Mouse (Mus musculus) hindbrain, embryonic 11.5 days (tissue): ENCODE measurements at regions not wholly inside any gene's neighbourhood (a gene's known extent, or its start where the extent isn't known, plus 50 kb on each side); places are given as distances from the start of the nearest gene placed in this dataset.

ENCODE experiments used
- ATAC-seq: fragments of 200-750 bp; cut with Nextera tagmentation; 2 replicates; pipeline ENCODE4 v1.8.0; 2017; ENCODE audit warnings: mild to moderate bottlenecking, moderate TSS enrichment, moderate library complexity; ENCODE audit not compliant: low FRiP score
- DNase-seq: peaks from one replicate; pipeline ENCODE4 v3.0.0-alpha.2; 2015; ENCODE audit warnings: low spot score
- H3K27ac ChIP-seq: fragments of 300-500 bp; sonication (generic); 2 replicates; pipeline ENCODE4 v1.5.1; 2014; ENCODE audit warnings: mild to moderate bottlenecking, low read depth, low read length
- H3K27me3 ChIP-seq: fragments of 300-500 bp; sonication (generic); 2 replicates; pipeline ENCODE4 v1.6.1; 2014; ENCODE audit warnings: mild to moderate bottlenecking, low read length, moderate library complexity, mixed read lengths; ENCODE audit not compliant: control insufficient read depth, insufficient read depth
- H3K36me3 ChIP-seq: fragments of 300-500 bp; sonication (generic); 2 replicates; pipeline ENCODE4 v1.6.1; 2014; ENCODE audit warnings: mild to moderate bottlenecking, low read length, moderate library complexity, mixed read lengths; ENCODE audit not compliant: control insufficient read depth, insufficient read depth
- H3K4me1 ChIP-seq: fragments of 300-500 bp; sonication (generic); replicated peaks from 2 replicates; pipeline ENCODE4 v1.6.1; 2014; ENCODE audit warnings: low read length, mixed read lengths; ENCODE audit not compliant: control insufficient read depth, insufficient read depth
- H3K4me2 ChIP-seq: fragments of 300-500 bp; sonication (generic); replicated peaks from 2 replicates; pipeline ENCODE4 v1.6.1; 2014; ENCODE audit warnings: mild to moderate bottlenecking, low read depth, low read length
- H3K4me3 ChIP-seq: fragments of 300-500 bp; sonication (generic); 2 replicates; pipeline ENCODE4 v1.5.1; 2014; ENCODE audit warnings: low read depth, low read length
- H3K9ac ChIP-seq: fragments of 300-500 bp; sonication (generic); 2 replicates; pipeline ENCODE4 v1.6.1; 2014; ENCODE audit warnings: low read depth, low read length
- H3K9me3 ChIP-seq: fragments of 300-500 bp; sonication (generic); 2 replicates; pipeline ENCODE4 v1.6.1; 2016; ENCODE audit warnings: low read length; ENCODE audit not compliant: control insufficient read depth
- WGBS: fragments of 180-500 bp; shearing (Covaris S2); extraction: QIAGEN DNeasy Blood & Tissue Kit; methylation state at CpG from one replicate; pipeline ENCODE4 v1.1.7; 2014; 5-methylcytosine and 5-hydroxymethylcytosine counted together

GRCm38 (mm10) chr10:120655238-120655931, 179.1 kb upstream of the Hmga2 start:
- no peaks in the 10 kb centered on the region for H3K36me3 ChIP-seq
- no peak overlapping the region for H3K9ac ChIP-seq
- DNase-seq (no peak), ATAC-seq (no peak)
- 85% methylated on average over 14 of the region's 14 CpGs for WGBS
- no peaks in the 10 kb centered on the region for H3K27me3 ChIP-seq
- no peak overlapping the region for H3K27ac ChIP-seq
- H3K4me1 ChIP-seq: no peaks in the 10 kb centered on the region
- no peaks in the 10 kb centered on the region for H3K9me3 ChIP-seq
- no peak overlapping the region for H3K4me3 ChIP-seq
- no peak overlapping the region for H3K4me2 ChIP-seq

GRCm38 (mm10) chr10:120652525-120653215, 176.4 kb upstream of the Hmga2 start:
- H3K9me3 ChIP-seq: no peaks in the 10 kb centered on the region
- H3K27ac ChIP-seq: no peak overlapping the region
- no peaks in the 10 kb centered on the region for H3K27me3 ChIP-seq
- 87% methylated on average over 6 of the region's 6 CpGs for WGBS
- H3K36me3 ChIP-seq: no peaks in the 10 kb centered on the region
- H3K4me2 ChIP-seq: no peak overlapping the region
- DNase-seq (no peak), ATAC-seq (no peak)
- H3K4me3 ChIP-seq: no peak overlapping the region
- H3K9ac ChIP-seq: no peak overlapping the region
- H3K4me1 ChIP-seq: peaks cover 3% of the 10 kb centered on the region; the same call in 1 of the 2 replicates

- Histone ChIP-seq H3K4me3 (no peak overlapping the region), H3K27me3 (no peaks in the 10 kb centered on the region), H3K4me1 (peaks cover 5% of the 10 kb centered on the region; the same call in 1 of the 2 replicates), H3K36me3 (no peaks in the 10 kb centered on the region), H3K27ac (no peak overlapping the region), H3K9ac (no peak overlapping the region), H3K9me3 (no peaks in the 10 kb centered on the region), H3K4me2 (no peak overlapping the region)
- WGBS: 88% methylated on average over 5 of the region's 5 CpGs
- DNase-seq: no peak
- no peak for ATAC-seq
Measured at GRCm38 (mm10) chr10:120651845-120652244, 175.6 kb upstream of the Hmga2 start.

- no peak overlapping the region for H3K4me2 ChIP-seq
- 96% methylated on average over 9 of the region's 9 CpGs for WGBS
- no peak for ATAC-seq
Measured at GRCm38 (mm10) chr10:120650336-120650735, 174.1 kb upstream of the Hmga2 start.

GRCm38 (mm10) chr10:120648741-120649140, 172.5 kb upstream of the Hmga2 start:
- Histone ChIP-seq H3K4me1 (peaks cover 5% of the 10 kb centered on the region; the same call in 1 of the 2 replicates), H3K27ac (0 out of 2 replicates have a peak overlapping the region, but pooled peaks have one; percentile 39), H3K4me3 (no peak overlapping the region), H3K4me2 (no peak overlapping the region), H3K9me3 (no peaks in the 10 kb centered on the region), H3K27me3 (no peaks in the 10 kb centered on the region), H3K9ac (no peak overlapping the region), H3K36me3 (no peaks in the 10 kb centered on the region)
- DNase-seq (no peak), ATAC-seq (no peak)
- 56% methylated on average over 3 of the region's 3 CpGs for WGBS

More at GRCm38 (mm10) chr10:120650336-120650735, 174.1 kb upstream of the Hmga2 start:
- no peaks in the 10 kb centered on the region for H3K27me3 ChIP-seq
- no peak overlapping the region for H3K9ac ChIP-seq
- H3K4me3 ChIP-seq: no peak overlapping the region
- H3K4me1 ChIP-seq: peaks cover 5% of the 10 kb centered on the region; the same call in 1 of the 2 replicates
- no peaks in the 10 kb centered on the region for H3K36me3 ChIP-seq
- DNase-seq: no peak
- H3K9me3 ChIP-seq: no peaks in the 10 kb centered on the region
- H3K27ac ChIP-seq: no peak overlapping the region

GRCm38 (mm10) chr10:120648031-120648430, 171.8 kb upstream of the Hmga2 start:
- Histone ChIP-seq H3K4me1 (peaks cover 5% of the 10 kb centered on the region; the same call in 1 of the 2 replicates), H3K36me3 (no peaks in the 10 kb centered on the region), H3K9ac (no peak overlapping the region), H3K27me3 (no peaks in the 10 kb centered on the region), H3K4me3 (no peak overlapping the region), H3K4me2 (no peak overlapping the region), H3K27ac (0 out of 2 replicates have a peak overlapping the region, but pooled peaks have one; percentile 39), H3K9me3 (no peaks in the 10 kb centered on the region)
- DNase-seq (peak; percentile 27), ATAC-seq (no peak)
- 47% methylated on average over 7 of the region's 7 CpGs for WGBS

GRCm38 (mm10) chr10:120647323-120647722, 171.1 kb upstream of the Hmga2 start:
- H3K9me3 ChIP-seq: no peaks in the 10 kb centered on the region
- peak overlapping the region; percentile 38; the same call in 1 of the 2 replicates for H3K9ac ChIP-seq
- peaks cover 5% of the 10 kb centered on the region; the same call in 1 of the 2 replicates for H3K4me1 ChIP-seq
- DNase-seq (no peak), ATAC-seq (peak; percentile 33; the same call in 1 of the 2 replicates)
- no peak overlapping the region; the same call in 1 of the 2 replicates for H3K4me2 ChIP-seq
- H3K27ac ChIP-seq: no peak overlapping the region
- H3K36me3 ChIP-seq: no peaks in the 10 kb centered on the region
- no peaks in the 10 kb centered on the region for H3K27me3 ChIP-seq
- whole genome bisulfite sequencing: 60% methylated on average over 3 of the region's 3 CpGs
- H3K4me3 ChIP-seq: no peak overlapping the region

GRCm38 (mm10) chr10:120646862-120647311, 170.6 kb upstream of the Hmga2 start:
- Histone ChIP-seq H3K36me3 (no peaks in the 10 kb centered on the region), H3K9ac (peak overlapping the region; percentile 38; the same call in 1 of the 2 replicates), H3K4me2 (peak overlapping the region; percentile 33), H3K27me3 (no peaks in the 10 kb centered on the region), H3K27ac (0 out of 2 replicates have a peak overlapping the region, but pooled peaks have one; percentile 10), H3K4me3 (no peak overlapping the region), H3K9me3 (no peaks in the 10 kb centered on the region), H3K4me1 (peaks cover 5% of the 10 kb centered on the region; the same call in 1 of the 2 replicates)
- DNase-seq (peak; percentile 63), ATAC-seq (peak; percentile 78; the same call in 1 of the 2 replicates)
- 6% methylated on average over 14 of the region's 14 CpGs for WGBS
